Mouse (Mus musculus): ENCODE results near the gene Casd1.

DNA sequence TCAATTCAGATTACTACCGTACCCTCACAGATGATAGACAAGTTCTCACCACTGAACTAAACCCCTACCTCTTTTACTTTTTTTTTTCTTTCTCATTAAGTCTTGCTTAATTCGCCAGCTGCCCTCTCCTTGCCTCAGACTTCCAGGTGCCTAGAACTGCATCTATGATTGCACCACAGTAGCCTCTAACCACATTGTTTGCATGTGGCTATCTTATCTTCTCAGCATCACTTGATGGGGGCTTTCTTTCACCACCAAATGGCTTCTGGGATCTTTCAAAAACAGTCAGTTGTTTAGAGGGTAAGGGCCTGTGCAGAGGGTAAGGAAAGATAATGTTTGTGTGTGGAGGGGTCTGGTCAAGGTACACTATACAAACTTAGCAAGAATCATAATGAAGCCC is 63.7 kb downstream of the Casd1 start:
- TF ChIP-seq EP300 (optimal IDR thresholded peaks at IDR 0.05) (no peak), CTCF (IDR thresholded peaks at IDR 0.05; ENCODE audit: low read depth) (no peak)
